Mouse (Mus musculus) C2C12 (cell line): Measurements from ENCODE around the gene Diaph3.

Experiments used
- CTCF ChIP-seq: IDR thresholded peaks from one replicate; pipeline ENCODE4 v1.5.1; 2011; ENCODE audit not compliant: control insufficient read depth, insufficient read depth, insufficient read length
- MAX ChIP-seq: IDR thresholded peaks from one replicate; pipeline ENCODE4 v1.6.1; 2011; ENCODE audit warnings: mild to moderate bottlenecking, control low read depth
- MYOD1 ChIP-seq: IDR thresholded peaks from one replicate; pipeline ENCODE4 v1.6.1; 2011; ENCODE audit warnings: low read depth; ENCODE audit not compliant: control insufficient read depth, insufficient read length
- MYOG ChIP-seq: IDR thresholded peaks from one replicate; pipeline ENCODE4 v1.6.1; 2011; ENCODE audit not compliant: control insufficient read depth, insufficient read length; ENCODE audit errors: extremely low read depth

- TF ChIP-seq CTCF (no peak), MAX (no peak), MYOG (no peak), MYOD1 (no peak)
These were observed 242.1 kb downstream of the Diaph3 start for GRCm38 (mm10) chr14:86898898-86899297.
